Mouse (Mus musculus) limb, embryonic 10.5 days (tissue): ENCODE measurements around the gene Il18r1. TPM values are rescaled to one million over a fixed set of nuclear protein-coding genes. Genes with fewer than 3 reads are reported as not detected.

Source experiments
- DNase-seq: peaks from one replicate; pipeline ENCODE4 v3.0.0-alpha.2; 2017; ENCODE audit warnings: low spot score
- H3K27ac ChIP-seq: fragments of 300-500 bp; sonication (generic); 2 replicates; pipeline ENCODE4 v1.5.1; 2016; ENCODE audit warnings: mild to moderate bottlenecking
- H3K27me3 ChIP-seq: fragments of 300-500 bp; sonication (generic); 2 replicates; pipeline ENCODE4 v1.6.1; 2016; ENCODE audit warnings: low read depth, mild to moderate bottlenecking; ENCODE audit not compliant: poor library complexity, severe bottlenecking
- H3K36me3 ChIP-seq: fragments of 300-500 bp; sonication (generic); 2 replicates; pipeline ENCODE4 v1.6.1; 2016; ENCODE audit warnings: mild to moderate bottlenecking, moderate library complexity
- H3K4me1 ChIP-seq: fragments of 300-500 bp; sonication (generic); 2 replicates; pipeline ENCODE4 v1.6.1; 2016
- H3K4me3 ChIP-seq: fragments of 300-500 bp; sonication (generic); 2 replicates; pipeline ENCODE4 v1.5.1; 2016; ENCODE audit warnings: mild to moderate bottlenecking, moderate library complexity
- H3K9me3 ChIP-seq: fragments of 300-500 bp; sonication (generic); replicated peaks from 2 replicates; pipeline ENCODE4 v1.6.1; 2016; ENCODE audit warnings: mild to moderate bottlenecking
- WGBS: fragments of 180-500 bp; shearing (Covaris S2); methylation state at CpG from one replicate; pipeline ENCODE4 v1.1.7; 2016; 5-methylcytosine and 5-hydroxymethylcytosine counted together
- polyA plus RNA-seq: library from polyadenylated mRNA; unstranded; fragments of >200 nt; fragmentation: Nextera tagmentation; extraction: Ambion mirVana; gene quantifications from 2 replicates; pipeline ENCODE4 v1.2.1, GENCODE M21; 2016

The Il18r1 gene
- polyA plus RNA-seq = not detected in 2 replicates

GRCm38 (mm10) chr1:40465477-40466430 lies at the start of gene Il18r1:
Gene Il18r1 (plus strand): TSS chr1:40465552.
- 39% methylated on average over 20 of the region's 20 CpGs for WGBS
- H3K4me3 ChIP-seq = no peak within 1 kb of the TSS
- no peak for DNase-seq

GRCm38 (mm10) chr1:40417034-40417433 lies 48.3 kb upstream of the Il18r1 start:
- Histone ChIP-seq H3K4me1 (no peaks in the 10 kb centered on the region), H3K27ac (no peak overlapping the region), H3K36me3 (no peaks in the 10 kb centered on the region), H3K27me3 (no peaks in the 10 kb centered on the region), H3K4me3 (no peak overlapping the region), H3K9me3 (no peaks in the 10 kb centered on the region)
- DNase-seq = peak; percentile 9
- 96% methylated on average over 2 of the region's 2 CpGs for WGBS

More at GRCm38 (mm10) chr1:40465477-40466430, at the start of gene Il18r1:
- Histone ChIP-seq H3K4me1 (no peaks in the 10 kb centered on the region), H3K36me3 (no peaks in the 10 kb centered on the region), H3K27ac (no peak within 1 kb of the TSS), H3K9me3 (no peaks in the 10 kb centered on the region), H3K27me3 (0 out of 2 replicates have a peak, but pooled peaks cover 3% of the 10 kb centered on the region)

GRCm38 (mm10) chr1:40418512-40418911 lies 46.8 kb upstream of the Il18r1 start:
- H3K27ac ChIP-seq = no peak overlapping the region
- no peaks in the 10 kb centered on the region for H3K4me1 ChIP-seq
- H3K9me3 ChIP-seq = no peaks in the 10 kb centered on the region
- no peaks in the 10 kb centered on the region for H3K36me3 ChIP-seq
- H3K27me3 ChIP-seq = no peaks in the 10 kb centered on the region
- WGBS = 86% methylated on average over 5 of the region's 5 CpGs
- no peak for DNase-seq
- H3K4me3 ChIP-seq = no peak overlapping the region

- DNase-seq = no peak
- no peak overlapping the region for H3K27ac ChIP-seq
- no peaks in the 10 kb centered on the region for H3K4me1 ChIP-seq
- no peaks in the 10 kb centered on the region for H3K9me3 ChIP-seq
- no peaks in the 10 kb centered on the region for H3K27me3 ChIP-seq
- 90% methylated on average over 6 of the region's 6 CpGs for WGBS
- no peak overlapping the region for H3K4me3 ChIP-seq
- H3K36me3 ChIP-seq = no peaks in the 10 kb centered on the region
Measured at GRCm38 (mm10) chr1:40423892-40424291, 41.5 kb upstream of the Il18r1 start.

GRCm38 (mm10) chr1:40427270-40427669 lies 38.1 kb upstream of the Il18r1 start:
- 92% methylated on average over 9 of the region's 9 CpGs for WGBS
- Histone ChIP-seq H3K9me3 (no peaks in the 10 kb centered on the region), H3K4me3 (no peak overlapping the region), H3K27ac (no peak overlapping the region), H3K36me3 (no peaks in the 10 kb centered on the region), H3K27me3 (no peaks in the 10 kb centered on the region), H3K4me1 (no peaks in the 10 kb centered on the region)
- DNase-seq = no peak

GRCm38 (mm10) chr1:40427901-40428300 lies 37.5 kb upstream of the Il18r1 start:
- H3K9me3 ChIP-seq = no peaks in the 10 kb centered on the region
- H3K27ac ChIP-seq = no peak overlapping the region
- no peaks in the 10 kb centered on the region for H3K36me3 ChIP-seq
- no peak for DNase-seq
- H3K4me1 ChIP-seq = no peaks in the 10 kb centered on the region
- H3K27me3 ChIP-seq = no peaks in the 10 kb centered on the region
- no peak overlapping the region for H3K4me3 ChIP-seq
- 79% methylated on average over 1 of the region's 1 CpGs for WGBS

- WGBS = 89% methylated on average over 5 of the region's 5 CpGs
- Histone ChIP-seq H3K4me1 (no peaks in the 10 kb centered on the region), H3K4me3 (no peak within 1 kb of the TSS), H3K9me3 (no peaks in the 10 kb centered on the region), H3K36me3 (no peaks in the 10 kb centered on the region), H3K27ac (no peak within 1 kb of the TSS), H3K27me3 (no peaks in the 10 kb centered on the region)
- DNase-seq = no peak
Measured at GRCm38 (mm10) chr1:40428910-40429675, 36.3 kb upstream of the Il18r1 start, which contains the start of gene Il1rl1. Gene Il1rl1 (plus strand): TSS chr1:40429570.

GRCm38 (mm10) chr1:40430143-40430834 lies 35.1 kb upstream of the Il18r1 start:
- Histone ChIP-seq H3K9me3 (no peaks in the 10 kb centered on the region), H3K4me3 (no peak overlapping the region), H3K4me1 (no peaks in the 10 kb centered on the region), H3K36me3 (no peaks in the 10 kb centered on the region), H3K27me3 (no peaks in the 10 kb centered on the region), H3K27ac (no peak overlapping the region)
- no peak for DNase-seq
- 74% methylated on average over 4 of the region's 4 CpGs for WGBS

GRCm38 (mm10) chr1:40432169-40432568 lies 33.2 kb upstream of the Il18r1 start:
- Histone ChIP-seq H3K9me3 (no peaks in the 10 kb centered on the region), H3K4me3 (no peak overlapping the region), H3K27me3 (no peaks in the 10 kb centered on the region), H3K27ac (no peak overlapping the region), H3K36me3 (no peaks in the 10 kb centered on the region), H3K4me1 (peaks cover 10% of the 10 kb centered on the region)
- no peak for DNase-seq
- WGBS = 95% methylated on average over 2 of the region's 2 CpGs

GRCm38 (mm10) chr1:40435936-40436335 lies 29.4 kb upstream of the Il18r1 start:
- H3K27me3 ChIP-seq = no peaks in the 10 kb centered on the region
- H3K36me3 ChIP-seq = no peaks in the 10 kb centered on the region
- peak overlapping the region; percentile 72 for H3K27ac ChIP-seq
- no peaks in the 10 kb centered on the region for H3K9me3 ChIP-seq
- no peak overlapping the region for H3K4me3 ChIP-seq
- peaks cover 10% of the 10 kb centered on the region for H3K4me1 ChIP-seq
- peak; percentile 36 for DNase-seq
- 56% methylated on average over 3 of the region's 3 CpGs for WGBS

GRCm38 (mm10) chr1:40437340-40437739 lies 28.0 kb upstream of the Il18r1 start:
- 89% methylated on average over 2 of the region's 2 CpGs for WGBS
- H3K36me3 ChIP-seq = no peaks in the 10 kb centered on the region
- no peak overlapping the region for H3K4me3 ChIP-seq
- no peak overlapping the region for H3K27ac ChIP-seq
- H3K4me1 ChIP-seq = peaks cover 10% of the 10 kb centered on the region
- no peak for DNase-seq
- no peaks in the 10 kb centered on the region for H3K27me3 ChIP-seq
- no peaks in the 10 kb centered on the region for H3K9me3 ChIP-seq

GRCm38 (mm10) chr1:40439504-40439903 lies 25.8 kb upstream of the Il18r1 start:
- WGBS = 86% methylated on average over 8 of the region's 8 CpGs

More at GRCm38 (mm10) chr1:40439504-40439903, 25.8 kb upstream of the Il18r1 start:
- Histone ChIP-seq H3K36me3 (no peaks in the 10 kb centered on the region), H3K9me3 (no peaks in the 10 kb centered on the region), H3K4me1 (peaks cover 10% of the 10 kb centered on the region), H3K27me3 (no peaks in the 10 kb centered on the region), H3K4me3 (no peak overlapping the region), H3K27ac (no peak overlapping the region)
- DNase-seq = no peak
